Mouse (Mus musculus) liver, embryonic 11.5 days (tissue): Measurements from ENCODE around the gene Tcf20. TPM values are rescaled to one million over a fixed set of nuclear protein-coding genes. Genes with fewer than 3 reads are reported as not detected.
A peak's percentile ranks its signal among the peaks of the same experiment; 100 is the strongest.

Experiments used
- ATAC-seq: fragments of 200-750 bp; cut with Nextera tagmentation; replicated peaks from 2 replicates; pipeline ENCODE4 v1.8.0; 2017; ENCODE audit warnings: moderate number of reproducible peaks, mild to moderate bottlenecking, moderate TSS enrichment, moderate library complexity; ENCODE audit not compliant: low FRiP score
- DNase-seq: peaks from one replicate; pipeline ENCODE4 v3.0.0-alpha.2; 2017; ENCODE audit warnings: low spot score
- H3K27ac ChIP-seq: fragments of 300-500 bp; sonication (generic); 2 replicates; pipeline ENCODE4 v1.5.1; 2014; ENCODE audit warnings: mild to moderate bottlenecking, low read depth, low read length, control low read depth
- H3K27me3 ChIP-seq: fragments of 300-500 bp; sonication (generic); replicated peaks from 2 replicates; pipeline ENCODE4 v1.6.1; 2014; ENCODE audit warnings: low read length, mixed read lengths; ENCODE audit not compliant: control insufficient read depth, insufficient read depth
- H3K36me3 ChIP-seq: fragments of 300-500 bp; sonication (generic); 2 replicates; pipeline ENCODE4 v1.6.1; 2014; ENCODE audit warnings: mild to moderate bottlenecking, low read length, moderate library complexity, mixed read lengths; ENCODE audit not compliant: control insufficient read depth, insufficient read depth
- H3K4me1 ChIP-seq: fragments of 300-500 bp; sonication (generic); replicated peaks from 2 replicates; pipeline ENCODE4 v1.6.1; 2014; ENCODE audit warnings: low read length, mixed read lengths; ENCODE audit not compliant: control insufficient read depth, insufficient read depth
- H3K4me2 ChIP-seq: fragments of 300-500 bp; sonication (generic); 2 replicates; pipeline ENCODE4 v1.6.1; 2014; ENCODE audit warnings: mild to moderate bottlenecking, control low read depth, moderate library complexity
- H3K4me3 ChIP-seq: fragments of 300-500 bp; sonication (generic); 2 replicates; pipeline ENCODE4 v1.5.1; 2014; ENCODE audit warnings: low read depth, low read length, control low read depth
- H3K9ac ChIP-seq: fragments of 300-500 bp; sonication (generic); 2 replicates; pipeline ENCODE4 v1.6.1; 2014; ENCODE audit warnings: low read depth, low read length, control low read depth
- H3K9me3 ChIP-seq: fragments of 300-500 bp; sonication (generic); 2 replicates; pipeline ENCODE4 v1.6.1; 2016; ENCODE audit warnings: low read length, inconsistent platforms, mixed read lengths; ENCODE audit not compliant: control insufficient read depth
- WGBS: fragments of 180-500 bp; shearing (Covaris S2); extraction: QIAGEN DNeasy Blood & Tissue Kit; methylation state at CpG from one replicate; pipeline ENCODE4 v1.1.7; 2014; 5-methylcytosine and 5-hydroxymethylcytosine counted together
- polyA plus RNA-seq: library from polyadenylated mRNA; unstranded; fragments of >200 nt; fragmentation: Nextera tagmentation; extraction: Ambion mirVana; gene quantifications from 2 replicates; pipeline ENCODE4 v1.2.1, GENCODE M21; 2014

Tcf20 gene
- polyA plus RNA-seq, 1 experiment from 2014 or later: 7.1 TPM

GRCm38 (mm10) chr15:82899676-82900301 lies 87.9 kb downstream of the Tcf20 start:
- H3K4me3 ChIP-seq: peak overlapping the region; percentile 100
- H3K9me3 ChIP-seq: no peaks in the 10 kb centered on the region
- H3K4me2 ChIP-seq: peak overlapping the region; percentile 80
- DNase-seq (peak; percentile 82), ATAC-seq (peak; percentile 92)
- H3K36me3 ChIP-seq: no peaks in the 10 kb centered on the region
- H3K27me3 ChIP-seq: peaks cover 4% of the 10 kb centered on the region; the same call in 1 of the 2 replicates
- peak overlapping the region; percentile 93 for H3K27ac ChIP-seq
- H3K9ac ChIP-seq: peak overlapping the region; percentile 95
- H3K4me1 ChIP-seq: peaks cover 18% of the 10 kb centered on the region
- 3% methylated on average over 42 of the region's 56 CpGs for WGBS

- Histone ChIP-seq H3K4me2 (peak overlapping the region; percentile 80), H3K9ac (peak overlapping the region; percentile 95), H3K4me3 (peak overlapping the region; percentile 100), H3K36me3 (no peaks in the 10 kb centered on the region), H3K27me3 (no peaks in the 10 kb centered on the region), H3K9me3 (no peaks in the 10 kb centered on the region), H3K4me1 (peaks cover 18% of the 10 kb centered on the region), H3K27ac (peak overlapping the region; percentile 93)
- WGBS: under 1% methylated on average over 88 of the region's 98 CpGs
- ATAC-seq: peak; percentile 76
- peak; percentile 69 for DNase-seq
Observed at GRCm38 (mm10) chr15:82898740-82899675, 88.7 kb downstream of the Tcf20 start.

- H3K4me2 ChIP-seq: peak overlapping the region; percentile 80
- H3K27ac ChIP-seq: peak overlapping the region; percentile 93; the same call in 1 of the 2 replicates
- H3K4me3 ChIP-seq: peak overlapping the region; percentile 100
- H3K9me3 ChIP-seq: no peaks in the 10 kb centered on the region
- no peaks in the 10 kb centered on the region for H3K27me3 ChIP-seq
- 22% methylated on average over 11 of the region's 11 CpGs for WGBS
- DNase-seq: no peak
- peak overlapping the region; percentile 95 for H3K9ac ChIP-seq
- H3K36me3 ChIP-seq: no peaks in the 10 kb centered on the region
- peaks cover 18% of the 10 kb centered on the region for H3K4me1 ChIP-seq
- no peak for ATAC-seq
Observed at GRCm38 (mm10) chr15:82898141-82898739, 89.4 kb downstream of the Tcf20 start.

GRCm38 (mm10) chr15:82896336-82896735 lies 91.3 kb downstream of the Tcf20 start:
- H3K36me3 ChIP-seq: no peaks in the 10 kb centered on the region
- H3K27me3 ChIP-seq: no peaks in the 10 kb centered on the region
- peaks cover 18% of the 10 kb centered on the region for H3K4me1 ChIP-seq
- H3K9ac ChIP-seq: no peak overlapping the region
- H3K27ac ChIP-seq: no peak overlapping the region
- H3K4me2 ChIP-seq: no peak overlapping the region
- H3K9me3 ChIP-seq: no peaks in the 10 kb centered on the region
- H3K4me3 ChIP-seq: no peak overlapping the region
- 46% methylated on average over 1 of the region's 1 CpGs for WGBS
- ATAC-seq (no peak), DNase-seq (no peak)

GRCm38 (mm10) chr15:82890470-82890869 lies 97.2 kb downstream of the Tcf20 start:
- DNase-seq: no peak
- Histone ChIP-seq H3K9ac (no peak overlapping the region), H3K36me3 (no peaks in the 10 kb centered on the region), H3K9me3 (no peaks in the 10 kb centered on the region), H3K4me2 (no peak overlapping the region), H3K27me3 (no peaks in the 10 kb centered on the region), H3K4me1 (no peaks in the 10 kb centered on the region), H3K4me3 (no peak overlapping the region), H3K27ac (no peak overlapping the region)
- no peak for ATAC-seq

- no peaks in the 10 kb centered on the region for H3K27me3 ChIP-seq
- H3K36me3 ChIP-seq: no peaks in the 10 kb centered on the region
- ATAC-seq: no peak
- no peaks in the 10 kb centered on the region for H3K9me3 ChIP-seq
- H3K4me1 ChIP-seq: no peaks in the 10 kb centered on the region
- H3K4me2 ChIP-seq: no peak overlapping the region
- DNase-seq: no peak
- H3K9ac ChIP-seq: no peak overlapping the region
- H3K4me3 ChIP-seq: no peak overlapping the region
- WGBS: 82% methylated on average over 1 of the region's 1 CpGs
- no peak overlapping the region for H3K27ac ChIP-seq
Observed at GRCm38 (mm10) chr15:82889426-82889825, 98.2 kb downstream of the Tcf20 start.

GRCm38 (mm10) chr15:82888466-82888865 lies 99.2 kb downstream of the Tcf20 start:
- H3K4me2 ChIP-seq: 0 out of 2 replicates have a peak overlapping the region, but pooled peaks have one; percentile 5
- H3K4me1 ChIP-seq: no peaks in the 10 kb centered on the region
- no peak overlapping the region for H3K27ac ChIP-seq
- DNase-seq: no peak
- H3K9me3 ChIP-seq: no peaks in the 10 kb centered on the region
- no peak for ATAC-seq
- no peaks in the 10 kb centered on the region for H3K36me3 ChIP-seq
- WGBS: 67% methylated on average over 2 of the region's 2 CpGs
- H3K4me3 ChIP-seq: no peak overlapping the region
- no peaks in the 10 kb centered on the region for H3K27me3 ChIP-seq
- no peak overlapping the region for H3K9ac ChIP-seq

GRCm38 (mm10) chr15:82877309-82877708 lies 110.4 kb downstream of the Tcf20 start:
- Histone ChIP-seq H3K36me3 (no peaks in the 10 kb centered on the region), H3K9me3 (no peaks in the 10 kb centered on the region), H3K4me2 (no peak overlapping the region), H3K27me3 (no peaks in the 10 kb centered on the region), H3K9ac (no peak overlapping the region), H3K4me1 (no peaks in the 10 kb centered on the region), H3K4me3 (no peak overlapping the region), H3K27ac (no peak overlapping the region)
- ATAC-seq (no peak), DNase-seq (no peak)
